Mouse (Mus musculus) embryonic fibroblast, embryonic 13.5 days (primary cell): ENCODE measurements at regions not wholly inside any gene's neighbourhood (a gene's known extent, or its start where the extent isn't known, plus 50 kb on each side); places are given as distances from the start of the nearest gene placed in this dataset.

Experiments
- CTCF ChIP-seq: IDR thresholded peaks from 2 replicates; pipeline ENCODE4 v1.5.1; 2011; ENCODE audit warnings: mild to moderate bottlenecking, control low read depth, low read length, moderate library complexity, borderline replicate concordance; ENCODE audit not compliant: insufficient read depth
- POLR2A ChIP-seq: IDR thresholded peaks from 2 replicates; pipeline ENCODE4 v1.6.1; 2011; ENCODE audit warnings: low read depth, mild to moderate bottlenecking, control low read depth, low read length, moderate library complexity

DNA sequence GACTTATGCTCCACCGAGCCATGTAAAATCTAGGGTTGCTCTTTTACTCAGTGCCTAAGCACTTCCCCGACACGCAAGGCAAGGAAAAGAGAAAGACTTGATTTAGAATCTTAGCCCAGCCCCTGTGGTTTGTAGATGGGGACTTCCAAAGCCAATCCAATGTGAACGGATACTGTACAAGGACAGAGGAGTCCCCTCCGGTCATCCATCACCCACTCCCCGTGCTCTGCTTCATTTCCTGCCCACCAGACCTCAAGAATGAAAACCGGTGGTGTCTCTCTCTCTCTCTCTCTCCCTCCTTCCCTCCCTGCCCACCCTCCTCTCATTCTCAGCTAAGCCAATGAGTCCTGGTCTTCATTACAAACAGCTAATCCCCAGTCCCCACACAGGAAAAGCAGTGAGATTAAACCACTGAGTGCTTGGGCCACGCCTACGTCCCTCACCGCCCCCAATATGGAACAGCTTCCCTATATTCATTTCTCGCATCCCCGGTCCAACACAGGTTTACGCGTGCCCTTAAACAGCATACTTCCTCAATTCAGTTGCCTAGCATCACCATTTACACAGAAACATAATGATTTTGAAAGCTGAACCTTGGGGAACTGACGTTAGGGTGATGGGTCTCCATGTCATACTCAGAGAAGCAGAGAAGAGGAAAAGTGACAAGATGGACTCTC, 151.1 kb upstream of the Noct start:
- TF ChIP-seq CTCF: no peak
- TF ChIP-seq POLR2A: no peak
